Mouse (Mus musculus) forebrain, embryonic 14.5 days (tissue): ENCODE measurements around the gene Cyp2e1. TPM values are rescaled to one million over a fixed set of nuclear protein-coding genes. Genes with fewer than 3 reads are reported as not detected.

Source experiments
- ATAC-seq: fragments of 200-750 bp; cut with Nextera tagmentation; 2 replicates; pipeline ENCODE4 v1.8.0; 2017; ENCODE audit warnings: mild to moderate bottlenecking, moderate library complexity
- DNase-seq: peaks from one replicate; pipeline ENCODE4 v3.0.0-alpha.2; 2015; ENCODE audit warnings: low spot score
- H3K27ac ChIP-seq: fragments of 300-500 bp; sonication (generic); 2 replicates; pipeline ENCODE4 v1.5.1; 2014; ENCODE audit warnings: low read depth, mild to moderate bottlenecking, control low read depth, low read length, moderate library complexity
- H3K27me3 ChIP-seq: fragments of 300-500 bp; sonication (generic); replicated peaks from 2 replicates; pipeline ENCODE4 v1.6.1; 2014; ENCODE audit warnings: low read length, control low read depth, mixed read lengths; ENCODE audit not compliant: control insufficient read depth, insufficient read depth
- H3K36me3 ChIP-seq: fragments of 300-500 bp; sonication (generic); 2 replicates; pipeline ENCODE4 v1.6.1; 2014; ENCODE audit warnings: low read length, control low read depth; ENCODE audit not compliant: control insufficient read depth, insufficient read depth
- H3K4me1 ChIP-seq: fragments of 300-500 bp; sonication (generic); 2 replicates; pipeline ENCODE4 v1.6.1; 2014; ENCODE audit warnings: antibody characterized with exemption, low read length, control low read depth; ENCODE audit not compliant: control insufficient read depth, insufficient read depth
- H3K4me2 ChIP-seq: fragments of 300-500 bp; sonication (generic); 2 replicates; pipeline ENCODE4 v1.6.1; 2014; ENCODE audit warnings: mild to moderate bottlenecking, control low read depth, low read length
- H3K4me3 ChIP-seq: fragments of 300-500 bp; sonication (generic); 2 replicates; pipeline ENCODE4 v1.5.1; 2014; ENCODE audit warnings: low read depth, low read length, control low read depth
- H3K9ac ChIP-seq: fragments of 300-500 bp; sonication (generic); 2 replicates; pipeline ENCODE4 v1.6.1; 2014; ENCODE audit warnings: mild to moderate bottlenecking, low read length, control low read depth, moderate library complexity
- H3K9me3 ChIP-seq: fragments of 300-500 bp; sonication (generic); replicated peaks from 2 replicates; pipeline ENCODE4 v1.6.1; 2016; ENCODE audit warnings: low read length, control low read depth, mixed read lengths; ENCODE audit not compliant: control insufficient read depth
- WGBS: fragments of 180-500 bp; shearing (Covaris S2); extraction: QIAGEN DNeasy Blood & Tissue Kit; methylation state at CpG from one replicate; pipeline ENCODE4 v1.1.7; 2014; 5-methylcytosine and 5-hydroxymethylcytosine counted together
- polyA plus RNA-seq: library from polyadenylated mRNA; unstranded; fragments of >200 nt; fragmentation: Nextera tagmentation; extraction: Ambion mirVana; gene quantifications from 2 replicates; pipeline ENCODE4 v1.2.1, GENCODE M21; 2014

Cyp2e1 gene
- polyA plus RNA-seq, result not detected in 2 replicates

DNA sequence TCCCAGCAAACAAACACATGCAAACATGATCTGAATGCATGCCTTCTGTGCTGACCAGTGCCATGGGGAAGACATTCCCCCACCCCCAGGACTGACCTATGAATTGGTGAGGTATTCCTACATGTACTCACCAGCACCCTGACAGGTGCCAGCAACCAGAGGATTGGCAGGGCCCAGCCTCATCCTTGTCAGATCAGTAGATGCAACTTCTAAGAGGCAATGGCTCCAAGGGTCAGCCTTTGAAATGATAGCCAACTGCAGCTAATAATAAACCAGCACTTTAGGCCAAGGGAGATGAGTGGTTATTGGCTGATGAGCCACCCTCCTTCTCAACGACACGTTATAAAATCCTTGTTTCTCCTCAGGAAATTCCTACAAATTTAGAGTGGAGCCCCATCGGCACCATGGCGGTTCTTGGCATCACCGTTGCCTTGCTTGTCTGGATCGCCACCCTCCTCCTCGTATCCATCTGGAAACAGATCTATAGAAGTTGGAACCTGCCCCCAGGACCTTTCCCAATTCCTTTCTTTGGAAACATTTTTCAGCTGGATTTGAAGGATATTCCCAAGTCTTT is at the start of gene Cyp2e1:
Cyp2e1 (plus strand) TSS at position 293 of the 574 bp plus-strand sequence.
- no peaks in the 10 kb centered on the region for H3K9me3 ChIP-seq
- DNase-seq, result no peak
- no peaks in the 10 kb centered on the region for H3K27me3 ChIP-seq
- H3K27ac ChIP-seq, result no peak within 1 kb of the TSS
- no peak within 1 kb of the TSS for H3K4me2 ChIP-seq
- H3K9ac ChIP-seq, result no peak within 1 kb of the TSS
- H3K4me3 ChIP-seq, result no peak within 1 kb of the TSS
- no peak for ATAC-seq
- H3K36me3 ChIP-seq, result no peaks in the 10 kb centered on the region
- WGBS, result 90% methylated on average over 7 of the region's 7 CpGs
- no peaks in the 10 kb centered on the region for H3K4me1 ChIP-seq

DNA sequence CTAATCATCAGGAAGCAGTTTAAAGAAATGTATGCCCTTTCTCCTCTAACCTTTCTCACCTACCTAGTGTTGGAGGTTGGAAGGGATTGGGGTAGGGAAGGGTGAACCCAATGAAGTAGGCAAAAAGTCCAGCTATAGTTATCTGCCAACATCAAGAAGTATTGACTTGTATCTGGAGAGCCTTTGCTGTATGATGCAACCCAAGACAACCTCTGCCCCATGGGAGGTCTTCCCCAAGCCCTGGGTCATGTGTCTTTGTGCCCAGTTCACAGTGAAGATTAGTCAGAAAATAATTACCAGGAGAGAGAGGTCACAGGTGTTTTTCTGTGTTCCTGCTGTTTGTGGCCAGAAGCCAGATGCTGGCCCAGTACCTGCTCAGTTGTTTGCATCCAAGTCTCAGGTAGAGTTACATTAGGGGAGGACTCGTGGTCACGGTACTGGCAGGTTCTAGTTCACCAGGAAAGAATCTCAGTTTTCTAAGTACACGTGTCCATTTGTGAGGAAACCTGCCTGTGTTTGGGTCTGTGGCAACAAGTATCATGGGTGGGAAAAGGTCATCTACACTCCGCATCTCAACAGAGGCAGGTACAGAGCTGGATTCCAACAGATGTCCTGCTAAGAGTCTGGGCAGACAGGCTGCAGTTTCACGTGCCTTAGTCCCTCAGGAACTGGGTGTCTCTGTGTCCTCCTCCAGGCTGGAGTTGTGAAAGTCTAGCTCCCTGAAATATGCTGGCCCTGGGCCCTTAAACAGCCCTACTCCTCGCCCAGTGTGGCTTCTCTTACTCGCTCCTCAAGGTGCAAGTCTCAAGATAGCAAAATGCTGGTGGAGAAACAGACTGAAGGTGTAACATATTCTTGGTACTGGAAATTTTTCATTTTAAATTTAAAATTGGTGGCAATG is 46.1 kb upstream of the Cyp2e1 start:
- no peaks in the 10 kb centered on the region for H3K4me1 ChIP-seq
- no peaks in the 10 kb centered on the region for H3K27me3 ChIP-seq
- no peak for ATAC-seq
- H3K4me3 ChIP-seq, result no peak overlapping the region
- H3K9ac ChIP-seq, result no peak overlapping the region
- H3K27ac ChIP-seq, result no peak overlapping the region
- no peaks in the 10 kb centered on the region for H3K9me3 ChIP-seq
- DNase-seq, result no peak
- 79% methylated on average over 7 of the region's 7 CpGs for WGBS
- H3K36me3 ChIP-seq, result no peaks in the 10 kb centered on the region
- H3K4me2 ChIP-seq, result no peak overlapping the region

DNA sequence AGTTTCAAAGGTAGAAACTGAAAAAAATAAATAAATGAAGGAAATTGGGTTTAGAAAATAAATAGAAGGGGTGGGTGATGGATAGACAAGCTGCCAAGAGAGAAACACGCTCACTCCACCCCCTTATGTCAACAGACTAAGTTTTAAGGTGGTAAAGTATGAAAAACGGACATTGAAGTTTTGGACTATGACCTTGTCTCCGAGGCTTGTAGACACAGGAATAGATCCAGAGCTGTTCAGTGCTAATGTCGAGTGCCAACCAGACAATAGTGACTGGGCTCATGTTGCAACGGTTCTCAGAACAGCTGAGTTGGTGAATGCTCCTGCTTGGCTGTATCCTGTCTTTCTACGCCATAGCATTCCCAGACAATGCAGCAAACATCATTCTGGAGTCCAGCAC is 42.4 kb upstream of the Cyp2e1 start:
- Histone ChIP-seq H3K4me1 (no peaks in the 10 kb centered on the region), H3K9me3 (no peaks in the 10 kb centered on the region), H3K4me3 (no peak overlapping the region), H3K4me2 (no peak overlapping the region), H3K9ac (no peak overlapping the region), H3K27ac (no peak overlapping the region), H3K27me3 (no peaks in the 10 kb centered on the region), H3K36me3 (no peaks in the 10 kb centered on the region)
- 83% methylated on average over 6 of the region's 6 CpGs for WGBS
- ATAC-seq (no peak), DNase-seq (no peak)

DNA sequence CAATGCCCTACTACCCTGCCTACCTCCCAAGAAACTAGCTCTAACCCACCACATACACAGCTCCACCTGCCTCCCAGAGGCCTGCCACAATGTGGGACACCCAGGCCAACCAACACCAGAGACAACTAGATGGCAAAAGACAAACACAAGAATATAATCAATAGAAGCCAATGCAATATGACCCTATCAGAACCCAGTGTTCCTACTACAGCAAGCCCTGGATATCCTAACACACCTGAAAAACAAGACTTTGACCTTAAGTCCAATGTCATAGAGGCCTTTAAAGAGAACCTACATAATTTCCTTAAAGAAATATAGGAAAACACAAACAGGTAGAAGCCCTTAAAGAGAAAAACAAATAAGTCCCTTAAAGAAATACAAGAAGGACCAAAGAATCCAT is 38.0 kb upstream of the Cyp2e1 start:
- Histone ChIP-seq H3K9ac (no peak overlapping the region), H3K27me3 (no peaks in the 10 kb centered on the region), H3K27ac (no peak overlapping the region), H3K4me1 (no peaks in the 10 kb centered on the region), H3K36me3 (no peaks in the 10 kb centered on the region), H3K9me3 (no peaks in the 10 kb centered on the region), H3K4me3 (no peak overlapping the region), H3K4me2 (no peak overlapping the region)
- ATAC-seq, result no peak
- DNase-seq, result no peak

DNA sequence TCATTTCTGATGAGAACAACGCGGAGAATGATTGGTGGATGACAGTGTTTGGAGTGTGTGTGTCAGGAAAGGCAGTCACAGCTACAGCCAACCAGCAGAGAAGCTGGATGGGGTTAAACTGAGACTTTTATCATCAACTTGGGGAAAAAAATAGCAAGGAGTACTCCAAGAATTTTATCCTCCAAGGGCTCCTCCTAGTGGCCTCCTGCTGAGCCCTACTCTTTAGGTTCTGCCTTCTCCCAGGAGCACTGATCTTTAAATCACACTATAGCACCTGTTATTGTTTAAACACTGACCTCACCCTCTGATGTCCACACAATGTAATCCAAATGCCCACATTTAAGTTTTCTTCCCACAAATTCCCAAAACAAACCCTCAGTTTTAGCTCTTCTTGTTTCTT is 30.4 kb upstream of the Cyp2e1 start:
- H3K27me3 ChIP-seq, result no peaks in the 10 kb centered on the region
- no peak for DNase-seq
- H3K36me3 ChIP-seq, result no peaks in the 10 kb centered on the region
- H3K9me3 ChIP-seq, result no peaks in the 10 kb centered on the region
- H3K4me1 ChIP-seq, result no peaks in the 10 kb centered on the region
- no peak for ATAC-seq
- H3K9ac ChIP-seq, result no peak overlapping the region
- no peak overlapping the region for H3K4me2 ChIP-seq
- H3K27ac ChIP-seq, result no peak overlapping the region
- no peak overlapping the region for H3K4me3 ChIP-seq
- WGBS, result 80% methylated on average over 2 of the region's 2 CpGs

DNA sequence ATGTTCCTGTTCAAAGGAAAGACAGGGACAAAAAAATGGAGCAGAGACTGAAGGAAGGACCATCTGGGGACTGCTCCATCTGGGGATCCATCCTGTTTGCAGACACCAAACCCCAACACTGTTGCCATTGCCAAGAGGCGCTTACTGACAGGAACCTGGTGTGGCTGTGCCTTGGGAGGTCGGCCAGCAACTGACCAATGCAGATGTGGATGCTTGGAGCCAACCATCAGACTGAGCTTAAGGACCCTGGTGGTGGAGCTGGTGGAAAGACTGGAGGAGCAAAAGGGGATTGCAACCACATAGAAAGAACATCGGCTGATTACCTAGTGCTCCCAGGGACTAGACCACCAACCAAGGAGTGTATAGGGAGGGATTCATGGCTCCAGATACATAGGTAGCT is 16.1 kb upstream of the Cyp2e1 start:
- Histone ChIP-seq H3K9me3 (no peaks in the 10 kb centered on the region), H3K27me3 (no peaks in the 10 kb centered on the region), H3K27ac (no peak overlapping the region), H3K9ac (no peak overlapping the region), H3K36me3 (no peaks in the 10 kb centered on the region), H3K4me3 (no peak overlapping the region), H3K4me1 (no peaks in the 10 kb centered on the region), H3K4me2 (no peak overlapping the region)
- ATAC-seq, result no peak
- DNase-seq, result no peak
- 87% methylated on average over 3 of the region's 3 CpGs for WGBS

DNA sequence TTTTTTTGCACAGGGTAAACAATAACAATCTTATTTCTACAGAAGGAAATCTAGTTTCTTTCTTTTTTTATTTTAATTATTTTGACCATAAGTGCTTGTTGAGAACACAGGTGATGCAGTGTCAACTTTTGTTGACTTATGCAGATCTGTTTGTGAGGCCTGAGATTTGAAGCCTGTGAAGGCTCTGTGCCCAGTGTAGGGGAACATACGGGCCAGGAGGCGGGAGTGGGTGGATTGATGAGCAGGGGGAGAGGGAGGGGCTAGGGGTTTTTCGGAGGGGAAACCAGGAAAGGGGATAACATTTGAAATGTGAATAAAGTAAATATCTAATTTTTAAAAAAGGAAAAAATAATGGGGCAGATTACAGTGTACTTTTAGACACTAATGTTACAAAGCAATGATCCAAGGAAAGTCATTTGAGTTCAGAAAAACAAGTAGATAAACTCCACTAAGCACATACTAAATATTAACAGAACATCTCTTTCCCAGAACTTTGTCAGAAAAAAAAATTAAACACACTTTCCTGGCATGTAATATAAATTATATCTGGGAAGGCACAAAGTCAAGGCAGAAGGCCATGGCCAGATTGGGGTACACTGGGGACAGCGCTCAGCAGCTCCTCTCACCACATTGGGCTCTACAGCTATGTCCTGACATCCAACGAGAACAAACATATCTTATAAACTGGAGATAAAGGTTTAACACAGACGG is 15.3 kb upstream of the Cyp2e1 start:
- no peak for ATAC-seq
- H3K4me1 ChIP-seq, result no peaks in the 10 kb centered on the region
- 84% methylated on average over 6 of the region's 6 CpGs for WGBS

DNA sequence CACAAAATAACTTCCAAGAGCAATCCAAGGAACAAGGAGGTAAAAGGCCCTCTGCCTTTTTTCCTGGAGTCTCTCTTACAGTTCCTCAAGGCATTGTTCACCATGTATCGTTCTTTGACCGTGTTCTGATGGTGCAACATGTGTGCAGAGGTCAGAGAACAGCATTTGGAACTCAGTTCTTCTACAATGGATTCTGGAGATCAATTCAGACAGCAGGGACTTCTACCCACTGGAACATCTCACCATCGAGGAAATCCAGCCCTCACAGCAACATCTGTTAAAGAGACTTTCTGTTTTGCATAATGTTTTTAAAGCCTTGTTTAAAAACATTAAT is 14.7 kb upstream of the Cyp2e1 start:
- Histone ChIP-seq H3K4me3 (no peak overlapping the region), H3K9me3 (no peaks in the 10 kb centered on the region), H3K9ac (no peak overlapping the region), H3K27ac (no peak overlapping the region), H3K4me1 (no peaks in the 10 kb centered on the region), H3K36me3 (no peaks in the 10 kb centered on the region), H3K27me3 (no peaks in the 10 kb centered on the region), H3K4me2 (no peak overlapping the region)
- 81% methylated on average over 3 of the region's 3 CpGs for WGBS
- ATAC-seq, result no peak
- no peak for DNase-seq

More for the DNA sequence above, 15.3 kb upstream of the Cyp2e1 start:
- no peak overlapping the region for H3K4me2 ChIP-seq
- no peak overlapping the region for H3K4me3 ChIP-seq
- H3K9ac ChIP-seq, result no peak overlapping the region
- H3K27me3 ChIP-seq, result no peaks in the 10 kb centered on the region
- no peaks in the 10 kb centered on the region for H3K9me3 ChIP-seq
- no peak for DNase-seq
- H3K27ac ChIP-seq, result no peak overlapping the region
- no peaks in the 10 kb centered on the region for H3K36me3 ChIP-seq

DNA sequence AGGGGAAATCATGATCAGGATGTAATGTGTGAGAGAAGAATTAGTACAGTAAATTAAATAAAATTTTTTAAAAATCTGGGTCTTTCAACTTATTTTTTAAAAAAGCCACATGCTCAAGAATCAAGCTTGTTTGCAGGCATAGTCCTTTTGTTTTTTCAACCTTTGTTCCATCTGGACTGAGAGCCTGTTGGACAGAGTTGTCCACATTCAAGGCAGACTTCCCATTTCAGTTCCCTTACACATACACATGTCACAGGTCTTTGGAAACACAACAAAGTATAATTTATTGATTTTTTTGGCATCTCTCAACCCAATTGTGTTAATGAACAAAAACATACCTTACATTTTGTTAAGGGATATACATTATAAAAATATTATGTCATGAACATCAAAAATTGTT is 9.0 kb upstream of the Cyp2e1 start:
- no peaks in the 10 kb centered on the region for H3K36me3 ChIP-seq
- H3K27ac ChIP-seq, result no peak overlapping the region
- H3K4me3 ChIP-seq, result no peak overlapping the region
- DNase-seq (no peak), ATAC-seq (no peak)
- no peak overlapping the region for H3K4me2 ChIP-seq
- no peaks in the 10 kb centered on the region for H3K4me1 ChIP-seq
- no peak overlapping the region for H3K9ac ChIP-seq
- no peaks in the 10 kb centered on the region for H3K27me3 ChIP-seq
- H3K9me3 ChIP-seq, result no peaks in the 10 kb centered on the region
